Mouse (Mus musculus) spleen, postnatal 14 days (tissue): ENCODE data around the gene Rabgap1l.

Experiments
- DNase-seq, 2 experiments: peaks; one replicate each; pipeline ENCODE4 v3.0.0; 2021 to 2022; ENCODE audit warnings: low spot score in 2 of 2

Rabgap1l gene

GRCm38 (mm10) chr1:160792686-160793355 is at the start of gene Rabgap1l:
Rabgap1l (minus strand) TSS chr1:160793211.
- DNase-seq: peak; percentile 73 to 79

GRCm38 (mm10) chr1:160842567-160842966 is 49.6 kb upstream of the Rabgap1l start:
- DNase-seq: no peak

- DNase-seq: no peak
Observed at GRCm38 (mm10) chr1:160840618-160841017, 47.6 kb upstream of the Rabgap1l start.

GRCm38 (mm10) chr1:160839095-160839494 is 46.1 kb upstream of the Rabgap1l start:
- DNase-seq: no peak

GRCm38 (mm10) chr1:160834446-160834845 is 41.4 kb upstream of the Rabgap1l start:
- no peak for DNase-seq

GRCm38 (mm10) chr1:160832267-160833021 is 39.4 kb upstream of the Rabgap1l start:
- DNase-seq: no peak

- DNase-seq: no peak
Observed at GRCm38 (mm10) chr1:160830608-160831498, 37.8 kb upstream of the Rabgap1l start.

- no peak for DNase-seq
Observed at GRCm38 (mm10) chr1:160825441-160825856, 32.4 kb upstream of the Rabgap1l start.

- DNase-seq: no peak
Observed at GRCm38 (mm10) chr1:160823638-160824037, 30.6 kb upstream of the Rabgap1l start.

- DNase-seq: no peak
Observed at GRCm38 (mm10) chr1:160814198-160814597, 21.2 kb upstream of the Rabgap1l start.

- DNase-seq: no peak
Observed at GRCm38 (mm10) chr1:160812428-160812827, 19.4 kb upstream of the Rabgap1l start.

- DNase-seq: no peak
Observed at GRCm38 (mm10) chr1:160811930-160812329, 18.9 kb upstream of the Rabgap1l start.

GRCm38 (mm10) chr1:160805268-160805667 is 12.3 kb upstream of the Rabgap1l start:
- DNase-seq: no peak

GRCm38 (mm10) chr1:160799972-160800371 is 7.0 kb upstream of the Rabgap1l start:
- no peak for DNase-seq

GRCm38 (mm10) chr1:160795016-160795415 is 2.0 kb upstream of the Rabgap1l start:
- no peak for DNase-seq

- peak; percentile 19 to 27 for DNase-seq
Observed at GRCm38 (mm10) chr1:160793791-160794757, 1.1 kb upstream of the Rabgap1l start.

- DNase-seq: peak; percentile 18 to 32
Observed at GRCm38 (mm10) chr1:160792156-160792685, 790 bp downstream of the Rabgap1l start.

GRCm38 (mm10) chr1:160791381-160792155 is 1.4 kb downstream of the Rabgap1l start:
- peak in 1 of 2 experiments; percentile 28 for DNase-seq

- DNase-seq: no peak
Observed at GRCm38 (mm10) chr1:160790630-160791029, 2.4 kb downstream of the Rabgap1l start.

GRCm38 (mm10) chr1:160789876-160790275 is 3.1 kb downstream of the Rabgap1l start:
- DNase-seq: no peak
